Mouse (Mus musculus): ENCODE data around the gene Pnpla6. TPM values are rescaled to one million over a fixed set of nuclear protein-coding genes. Genes with fewer than 3 reads are reported as not detected.

The Pnpla6 gene
- polyA plus RNA-seq (2015; fragmentation: Nextera tagmentation; extraction: Ambion mirVana) = 8.8 and 9.3 TPM in 2 replicates

DNA sequence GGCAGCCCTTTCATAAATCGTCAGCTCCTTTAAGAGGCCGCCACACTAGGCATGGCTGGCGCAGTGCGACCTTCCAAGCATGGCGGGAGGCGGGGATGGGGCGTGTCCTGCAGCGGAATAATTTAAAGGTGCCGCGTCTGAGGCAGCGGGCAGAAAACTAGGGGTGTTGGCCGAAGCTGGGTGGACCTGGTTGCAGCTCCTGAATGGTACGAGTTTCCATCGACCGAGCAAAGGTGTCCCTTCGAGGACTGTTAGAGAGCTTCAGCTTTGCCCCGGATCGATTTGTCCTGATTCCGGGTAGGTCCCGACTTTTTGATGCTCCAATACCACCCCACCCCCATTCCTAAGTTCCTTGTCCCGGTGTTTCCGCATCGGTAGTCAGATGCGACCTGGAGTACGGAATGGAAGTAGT is at the start of gene Pnpla6:
Gene Pnpla6 (plus strand): TSS at position 125 of the 412 bp plus-strand sequence.

DNA sequence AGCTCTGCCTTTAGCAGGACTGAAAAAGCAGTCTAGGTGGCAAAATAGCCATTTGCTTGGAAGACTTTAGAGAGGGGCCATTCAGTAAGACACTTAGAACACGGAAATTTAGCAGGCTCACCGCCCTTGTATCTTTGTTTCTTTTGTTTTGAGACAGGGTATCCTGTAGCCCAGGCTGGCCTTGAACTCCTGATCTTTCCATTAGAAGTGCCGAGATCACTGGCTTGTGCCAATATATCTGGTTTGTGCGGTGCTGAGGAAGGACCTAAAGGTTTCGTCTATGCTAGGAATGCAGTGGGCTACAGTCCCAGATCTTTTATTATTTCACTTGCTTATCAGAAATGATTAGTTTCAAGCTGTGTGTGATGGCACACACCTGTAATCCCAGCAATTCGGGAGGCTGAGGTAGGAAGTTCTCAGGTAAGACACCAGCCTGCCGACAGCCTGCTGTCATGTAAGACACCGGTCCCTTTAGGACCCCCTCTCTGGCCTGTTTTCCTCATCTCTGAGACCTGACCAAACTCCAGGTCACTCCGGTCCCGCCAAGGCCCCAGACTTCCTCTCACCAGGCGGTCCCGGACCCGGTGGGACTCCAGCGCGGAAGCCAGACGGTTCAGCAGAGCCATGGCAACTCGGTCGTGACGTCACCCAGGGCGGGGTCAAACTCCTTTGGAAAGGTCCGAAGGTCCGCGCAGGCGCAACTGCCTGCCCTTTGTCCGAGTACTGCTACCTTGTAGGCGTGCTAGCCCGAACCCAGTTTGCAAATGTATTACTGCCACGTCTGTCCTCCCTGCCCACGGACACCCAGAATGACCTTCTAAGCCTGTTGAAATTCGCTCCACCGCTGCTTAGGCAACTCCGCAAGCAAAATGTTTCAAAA is 47.9 kb upstream of the Pnpla6 start, which contains the start of gene Pex11g:
Gene Pex11g (minus strand): TSS at position 675 of the 880 bp plus-strand sequence.

DNA sequence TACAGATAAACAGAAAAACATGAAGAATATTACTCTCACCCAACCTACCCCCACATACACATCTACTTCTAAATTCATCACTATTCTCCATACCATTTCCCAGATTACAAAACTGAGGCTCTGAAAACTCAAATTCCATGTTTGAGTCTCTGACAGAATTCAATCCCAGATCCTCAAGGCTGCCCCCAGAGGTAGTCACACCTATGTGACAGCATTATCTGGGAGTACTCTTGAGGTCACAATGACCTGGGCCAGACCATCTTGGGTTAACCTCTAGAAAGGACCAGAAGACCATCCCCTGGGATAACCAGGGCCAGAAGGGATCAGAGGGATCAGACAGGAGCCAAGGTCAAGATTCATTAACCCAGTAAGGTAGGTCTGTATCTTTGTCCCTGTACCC is 44.6 kb upstream of the Pnpla6 start, which contains the start of gene Tex45:
Gene Tex45 (plus strand): TSS at position 301 of the 400 bp plus-strand sequence.

DNA sequence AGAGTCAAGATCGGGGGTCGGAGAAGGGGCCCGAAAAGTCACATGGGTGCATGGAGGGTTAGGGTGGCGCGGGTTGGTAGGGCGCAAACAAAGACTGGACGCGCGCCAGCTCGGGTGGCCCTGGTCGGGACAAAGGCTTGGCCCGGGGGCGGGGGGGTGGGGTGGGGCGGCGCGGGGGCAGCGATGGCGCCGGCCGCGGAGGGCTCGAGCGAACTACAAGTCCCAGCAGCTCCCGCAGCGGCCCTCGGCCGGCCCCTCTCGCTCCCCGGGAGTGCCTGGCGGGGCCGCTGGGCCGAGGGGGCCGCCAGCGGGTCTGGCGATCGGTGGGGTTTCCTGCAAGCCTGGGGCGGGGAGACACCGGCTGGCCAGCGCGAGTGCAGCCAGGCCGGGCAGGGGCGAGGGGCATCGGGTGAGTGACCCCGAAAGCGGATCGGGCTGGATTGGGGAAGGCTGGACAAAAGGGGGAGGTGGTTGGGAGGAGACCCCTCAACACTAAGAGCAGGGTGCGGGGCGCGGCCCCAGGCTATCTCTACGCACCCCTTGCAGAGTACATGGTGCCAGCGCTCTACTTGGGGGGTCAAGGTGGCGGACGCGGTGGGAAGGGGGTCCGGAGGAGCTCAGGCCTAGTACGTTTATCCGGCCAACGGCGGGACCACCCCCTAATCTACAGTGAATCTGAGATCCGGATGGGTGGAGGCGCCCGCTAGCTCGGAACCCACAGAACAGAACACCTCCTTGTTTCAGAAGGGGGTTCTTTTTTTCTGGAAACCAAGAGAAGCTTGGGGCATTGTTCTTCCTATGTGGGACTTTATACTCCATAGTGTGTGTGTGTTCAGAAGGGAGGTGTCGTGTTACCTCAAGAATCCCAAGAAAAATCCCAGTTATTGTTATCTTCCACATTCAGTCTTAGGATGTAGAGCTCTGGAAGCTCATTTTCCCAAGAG is 22.0 kb upstream of the Pnpla6 start, which contains the start of gene Zfp358:
Gene Zfp358 (plus strand): TSS at position 238 of the 944 bp plus-strand sequence.

DNA sequence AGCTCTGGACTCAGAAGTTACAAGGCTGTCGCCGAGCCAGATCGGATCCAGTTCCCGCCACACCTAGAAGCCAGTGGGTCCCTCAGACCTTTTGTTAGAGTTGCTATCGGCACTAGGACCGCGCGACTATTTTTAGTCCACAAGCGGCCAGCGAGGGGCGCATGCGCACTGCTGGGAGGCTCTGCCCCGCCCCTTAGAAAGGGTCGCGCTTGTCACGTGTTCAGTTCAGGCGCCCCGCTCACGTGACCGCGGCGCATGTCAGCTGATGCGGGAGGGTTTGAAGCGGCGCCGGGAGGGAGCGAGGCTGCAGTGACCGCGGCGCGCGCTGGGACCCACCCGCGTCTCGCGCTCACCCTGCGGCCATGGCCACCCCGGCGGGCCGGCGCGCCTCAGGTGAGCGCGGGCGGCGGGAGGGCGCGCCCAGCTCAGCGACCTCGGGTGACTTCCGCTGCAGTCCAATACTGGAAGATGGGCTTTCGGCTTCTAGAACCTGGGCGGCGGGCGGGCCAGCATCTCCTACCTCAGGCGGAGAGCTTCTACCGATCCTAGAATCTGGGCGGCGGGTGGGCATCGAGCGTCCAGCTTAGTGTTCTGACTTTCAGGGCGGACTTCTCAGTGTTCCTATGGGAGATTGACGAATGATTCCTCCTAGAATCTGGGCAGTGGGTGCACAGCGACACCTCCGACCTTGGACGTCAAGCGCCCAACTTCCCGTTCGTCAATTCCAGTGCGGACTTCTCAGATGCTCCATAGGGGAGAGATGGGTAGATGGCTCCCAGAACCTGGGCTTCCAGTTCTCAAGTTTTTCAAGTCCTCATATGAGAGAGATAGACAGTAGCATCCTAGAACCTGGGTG is 14.7 kb upstream of the Pnpla6 start, which contains the start of gene Mcoln1:
Gene Mcoln1 (plus strand): TSS at position 223 of the 856 bp plus-strand sequence.

DNA sequence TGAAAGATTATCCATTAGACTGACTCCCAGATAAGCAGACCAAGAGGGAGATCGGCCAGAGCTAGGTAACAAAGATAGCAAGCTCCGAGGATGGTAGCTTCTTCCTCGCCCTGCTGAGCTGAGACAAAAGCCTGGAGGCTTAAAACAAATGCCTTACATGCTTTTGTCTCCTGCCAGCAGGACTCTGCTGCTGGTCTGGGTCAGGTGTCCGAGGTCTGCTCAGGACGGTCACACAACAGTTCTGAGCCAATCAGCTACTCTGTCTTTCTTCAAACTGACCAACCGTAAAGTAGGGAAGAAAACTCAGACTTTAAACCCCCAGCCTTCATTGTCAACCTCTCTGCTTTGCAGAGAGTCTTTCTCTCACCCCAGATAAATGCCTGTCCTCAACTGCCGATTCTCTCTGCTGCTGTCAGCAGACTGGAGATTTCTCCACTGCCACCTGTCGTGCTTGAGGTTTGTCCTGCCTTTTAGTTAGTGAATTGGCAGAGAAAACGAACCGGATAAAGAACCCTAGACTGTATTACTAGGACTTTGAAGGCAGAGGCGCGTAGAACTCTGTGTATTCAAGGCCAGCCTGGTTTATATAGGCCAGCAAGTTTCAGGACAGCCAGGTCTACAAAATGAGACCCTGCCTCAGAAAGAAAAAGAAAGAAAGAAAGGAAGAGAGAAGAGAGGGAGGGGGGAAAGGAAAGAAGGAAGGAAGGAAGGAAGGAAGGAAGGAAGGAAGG is 52.6 kb downstream of the Pnpla6 start, which contains the start of gene C330021F23Rik:
Gene C330021F23Rik (plus strand): TSS at position 350 of the 731 bp plus-strand sequence.

DNA sequence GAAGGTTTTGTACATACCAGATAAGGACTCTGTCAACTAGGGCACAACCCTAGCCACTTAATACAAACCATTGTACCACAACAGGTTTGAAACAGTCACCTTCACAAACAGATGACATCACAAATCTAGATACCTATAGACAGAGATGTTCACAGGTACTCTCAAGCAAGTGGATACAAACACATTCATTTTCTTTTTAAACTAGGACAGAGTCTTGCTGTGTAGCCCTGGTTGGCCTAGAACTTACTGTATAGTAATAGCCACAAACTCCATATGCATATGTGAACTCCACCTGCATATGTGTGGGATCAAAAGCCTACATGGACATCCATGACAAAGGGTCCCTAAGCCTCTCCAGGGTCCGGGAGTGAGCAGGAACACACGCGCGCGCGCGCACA is 71.8 kb downstream of the Pnpla6 start, which contains the start of gene Camsap3:
Gene Camsap3 (plus strand): TSS at position 301 of the 398 bp plus-strand sequence.

Other genes with a start within 250 kb of the Pnpla6 start
- gene Insr, start 235.8 kb upstream of the Pnpla6 start, polyA plus RNA-seq (2015; fragmentation: Nextera tagmentation; extraction: Ambion mirVana) = 44.5 and 45.3 TPM in 2 replicates
- gene A430078G23Rik, start 162.0 kb upstream of the Pnpla6 start, polyA plus RNA-seq (2015; fragmentation: Nextera tagmentation; extraction: Ambion mirVana) = not detected in 2 replicates
- 2.6 and 3.1 TPM in 2 replicates for gene Arhgef18, start 122.4 kb upstream of the Pnpla6 start, polyA plus RNA-seq (2015; fragmentation: Nextera tagmentation; extraction: Ambion mirVana)
- 4.9 and 7.0 TPM in 2 replicates for gene Pex11g, start 47.7 kb upstream of the Pnpla6 start, polyA plus RNA-seq (2015; fragmentation: Nextera tagmentation; extraction: Ambion mirVana)
- not detected in 2 replicates for gene Tex45, start 44.5 kb upstream of the Pnpla6 start, polyA plus RNA-seq (2015; fragmentation: Nextera tagmentation; extraction: Ambion mirVana)
- gene Zfp358, start 22.2 kb upstream of the Pnpla6 start, polyA plus RNA-seq (2015; fragmentation: Nextera tagmentation; extraction: Ambion mirVana) = 23.2 and 25.1 TPM in 2 replicates
- 26.1 and 28.2 TPM in 2 replicates for gene Mcoln1, start 14.9 kb upstream of the Pnpla6 start, polyA plus RNA-seq (2015; fragmentation: Nextera tagmentation; extraction: Ambion mirVana)
- 0.12 and 0.23 TPM in 2 replicates for gene C330021F23Rik, start 52.6 kb downstream of the Pnpla6 start, polyA plus RNA-seq (2015; fragmentation: Nextera tagmentation; extraction: Ambion mirVana)
- gene Camsap3, start 71.9 kb downstream of the Pnpla6 start, polyA plus RNA-seq (2015; fragmentation: Nextera tagmentation; extraction: Ambion mirVana) = 0.67 and 1.3 TPM in 2 replicates
- 19.5 and 21.0 TPM in 2 replicates for gene Xab2, start 105.9 kb downstream of the Pnpla6 start, polyA plus RNA-seq (2015; fragmentation: Nextera tagmentation; extraction: Ambion mirVana)
- gene Pet100, start 106.2 kb downstream of the Pnpla6 start, polyA plus RNA-seq (2015; fragmentation: Nextera tagmentation; extraction: Ambion mirVana) = 76.1 and 83.2 TPM in 2 replicates
- gene Pcp2, start 110.2 kb downstream of the Pnpla6 start, polyA plus RNA-seq (2015; fragmentation: Nextera tagmentation; extraction: Ambion mirVana) = not detected in 2 replicates
- gene Stxbp2, start 115.6 kb downstream of the Pnpla6 start, polyA plus RNA-seq (2015; fragmentation: Nextera tagmentation; extraction: Ambion mirVana) = 5.0 and 16.5 TPM in 2 replicates
- 15.0 and 330 TPM in 2 replicates for gene Retn, start 140.4 kb downstream of the Pnpla6 start, polyA plus RNA-seq (2015; fragmentation: Nextera tagmentation; extraction: Ambion mirVana)
- 0.26 and 0.34 TPM in 2 replicates for gene Mcemp1, start 150.4 kb downstream of the Pnpla6 start, polyA plus RNA-seq (2015; fragmentation: Nextera tagmentation; extraction: Ambion mirVana)
- 5.8 and 29.9 TPM in 2 replicates for gene Fcor, start 157.0 kb downstream of the Pnpla6 start, polyA plus RNA-seq (2015; fragmentation: Nextera tagmentation; extraction: Ambion mirVana)
- gene Trappc5, start 160.9 kb downstream of the Pnpla6 start, polyA plus RNA-seq (2015; fragmentation: Nextera tagmentation; extraction: Ambion mirVana) = 26.8 and 27.3 TPM in 2 replicates
- gene Fcer2a, start 178.8 kb downstream of the Pnpla6 start, polyA plus RNA-seq (2015; fragmentation: Nextera tagmentation; extraction: Ambion mirVana) = 0.10 and 0.13 TPM in 2 replicates
- gene Clec4g, start 205.3 kb downstream of the Pnpla6 start, polyA plus RNA-seq (2015; fragmentation: Nextera tagmentation; extraction: Ambion mirVana) = 0.27 TPM in 1 of 2 replicates, not detected in the other
- gene Cd209a, start 233.6 kb downstream of the Pnpla6 start, polyA plus RNA-seq (2015; fragmentation: Nextera tagmentation; extraction: Ambion mirVana) = 0.09 and 0.46 TPM in 2 replicates

Measured in skeletal muscle tissue, postnatal 0 days (tissue).